Mouse (Mus musculus) thymus, postnatal 10 days (tissue): Measurements from ENCODE around the gene Henmt1.

ENCODE experiments used
- DNase-seq, 2 experiments: peaks; one replicate each; pipeline ENCODE4 v3.0.0; 2021; ENCODE audit warnings: low spot score in 2 of 2

Henmt1 gene

GRCm38 (mm10) chr3:108997762-108998161 lies 58.1 kb downstream of the Henmt1 start:
- DNase-seq = no peak

GRCm38 (mm10) chr3:108999173-108999572 lies 59.5 kb downstream of the Henmt1 start:
- no peak for DNase-seq

- DNase-seq = no peak
These were observed 66.1 kb downstream of the Henmt1 start for GRCm38 (mm10) chr3:109005777-109006176.

- no peak for DNase-seq
These were observed 68.5 kb downstream of the Henmt1 start for GRCm38 (mm10) chr3:109008180-109008579.
